Mouse (Mus musculus) megakaryocyte, adult 5-6 weeks (primary cell): ENCODE data around the gene Prickle2. TPM values are rescaled to one million over a fixed set of nuclear protein-coding genes. Genes with fewer than 3 reads are reported as not detected.
A peak's percentile ranks its signal among the peaks of the same experiment; 100 is the strongest.

ENCODE experiments used
- ATAC-seq: 2 replicates; pipeline ENCODE4 v1.8.0; 2016; ENCODE audit warnings: mild to moderate bottlenecking, inconsistent platforms; ENCODE audit not compliant: poor library complexity, severe bottlenecking
- total RNA-seq, 2 experiments: library from RNA; stranded (forward) in 1 of 2; stranded (reverse) in 1 of 2; fragments of 153-499, 151-499 nt in 1 of 2; fragments of 221-1000, 200-1000 nt in 1 of 2; gene quantifications; 2 replicates each; pipeline versions ENCODE4 v1.2.3 to v1.2.4; 2015 to 2017

Gene Prickle2
- total RNA-seq, 2 experiments from 2014 or later: not detected

DNA sequence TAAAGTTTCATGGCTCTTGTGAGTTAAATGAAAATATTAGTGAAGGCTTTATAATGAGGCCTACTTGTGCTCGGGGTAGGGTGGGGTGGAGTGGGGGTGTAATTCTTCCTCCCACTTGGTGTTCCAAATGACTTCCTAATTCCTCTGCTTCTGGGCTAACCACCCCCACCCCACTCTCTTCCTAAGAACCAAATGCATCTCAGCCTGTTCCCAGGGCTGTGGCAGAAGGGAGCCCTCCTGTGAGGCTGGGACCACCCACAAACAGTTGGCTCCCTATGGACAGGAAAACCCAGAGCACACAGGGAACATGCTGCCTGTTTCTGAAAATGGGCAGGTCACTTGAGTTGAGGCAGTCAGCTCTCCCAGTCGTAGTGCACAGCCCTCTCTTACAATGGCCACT is 100.8 kb downstream of the Prickle2 start:
- no peak for ATAC-seq

DNA sequence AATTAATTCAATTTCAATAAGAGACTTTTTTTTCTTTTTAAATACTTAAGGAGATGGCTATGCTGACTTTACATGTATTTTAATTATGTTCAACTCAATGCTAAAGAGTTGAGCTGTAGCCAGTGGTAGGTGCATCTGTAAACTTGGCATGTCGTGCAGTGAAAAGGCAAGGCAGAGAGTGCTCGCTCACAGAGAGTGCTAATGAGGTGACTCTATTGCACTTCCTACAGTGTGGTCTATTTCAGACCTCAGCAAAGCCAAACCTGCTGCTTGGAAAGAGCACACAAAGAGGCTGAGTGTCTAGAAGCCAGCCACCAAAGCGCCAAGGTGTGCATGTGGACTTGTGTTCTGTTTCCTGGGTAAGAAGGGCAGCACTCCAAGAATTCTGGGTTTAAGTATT is 109.6 kb downstream of the Prickle2 start:
- ATAC-seq: no peak

DNA sequence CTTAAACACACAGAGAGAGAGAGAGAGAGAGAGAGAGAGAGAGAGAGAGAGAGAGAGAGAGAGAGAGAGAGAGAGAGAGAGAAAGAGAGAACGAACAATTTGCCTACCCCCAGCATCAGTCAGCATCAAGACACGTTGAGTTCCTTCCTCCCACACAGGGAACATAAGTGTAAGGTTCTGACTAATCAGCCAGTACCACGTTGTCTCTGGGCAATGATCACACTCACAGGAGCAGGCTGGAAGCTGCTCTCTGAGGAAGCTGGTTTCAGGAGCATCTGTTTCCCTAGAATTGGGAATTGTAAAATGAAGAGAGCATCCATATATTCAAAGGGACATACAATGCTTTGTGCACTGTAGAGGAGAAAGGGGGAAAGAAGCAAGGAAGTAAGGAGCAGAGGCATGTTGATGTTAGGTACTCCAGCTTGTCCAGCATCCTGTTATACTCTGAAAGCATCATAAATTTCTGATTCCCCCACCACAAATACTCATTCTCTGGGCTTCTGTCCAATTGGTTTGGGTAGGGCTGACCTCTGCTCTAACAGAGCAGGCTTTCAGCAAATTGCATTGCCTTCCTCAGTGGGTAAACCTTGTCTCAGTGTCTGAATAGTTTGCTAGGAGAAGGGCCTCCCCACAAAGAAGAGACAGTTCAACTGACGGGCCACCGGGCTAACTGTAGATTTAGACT is 116.4 kb downstream of the Prickle2 start:
- no peak for ATAC-seq

DNA sequence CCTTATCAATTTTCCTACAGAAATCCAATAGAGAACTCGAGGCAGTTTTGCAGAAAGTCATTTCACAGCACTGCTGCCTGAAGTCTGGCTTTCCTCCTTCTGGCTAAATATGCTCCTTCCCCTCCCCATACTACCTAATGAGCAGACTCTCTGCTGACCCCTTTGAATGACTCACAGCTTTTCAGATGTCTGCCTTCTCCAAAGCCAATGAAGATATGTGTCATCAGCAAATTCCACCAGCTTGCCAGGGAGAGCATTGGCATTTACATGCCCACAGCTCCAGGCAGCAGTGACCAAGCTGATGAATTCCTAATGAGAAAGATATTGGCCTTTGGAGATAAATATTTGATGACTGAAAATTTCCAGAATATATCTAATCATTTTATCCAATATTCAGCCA is 121.9 kb downstream of the Prickle2 start:
- no peak for ATAC-seq

DNA sequence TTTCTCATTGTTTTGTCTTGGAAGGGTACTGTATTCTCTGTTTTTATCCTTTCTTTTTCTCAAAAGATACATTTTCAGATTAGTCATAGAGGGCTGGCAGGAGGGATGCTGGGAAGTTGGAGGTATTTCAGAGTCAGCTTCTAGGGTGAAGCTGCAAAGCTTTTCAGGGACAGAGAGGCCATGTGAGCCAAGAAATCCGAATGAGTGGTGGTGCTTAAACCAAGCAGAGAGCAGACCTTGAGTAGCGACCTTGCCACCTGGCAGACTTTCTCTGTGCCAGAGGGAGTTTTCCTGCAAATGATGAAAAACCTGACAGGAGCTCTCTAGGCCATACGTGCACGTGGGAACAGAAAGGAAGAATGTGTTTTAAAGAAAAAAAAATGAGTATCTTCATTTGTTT is 130.7 kb downstream of the Prickle2 start:
- ATAC-seq: no peak

DNA sequence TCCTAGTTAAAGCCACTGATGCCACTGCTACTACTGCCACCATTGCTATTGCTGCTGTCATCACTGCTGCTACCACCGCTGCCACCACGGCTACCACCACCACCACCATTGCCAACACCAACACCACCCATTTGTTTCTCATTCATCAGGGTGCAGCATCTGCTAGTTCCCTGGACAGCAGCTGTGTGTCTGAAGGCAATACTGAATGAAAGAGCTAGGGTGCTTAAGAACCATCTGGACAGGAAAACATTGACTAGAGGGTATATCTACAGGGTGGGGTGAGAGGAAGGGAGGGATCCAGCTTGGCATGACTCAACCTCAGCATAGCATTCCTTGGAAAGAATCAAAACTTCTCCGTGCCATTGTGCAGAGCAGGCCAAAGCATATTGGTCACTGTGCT is 133.8 kb downstream of the Prickle2 start:
- ATAC-seq: no peak

DNA sequence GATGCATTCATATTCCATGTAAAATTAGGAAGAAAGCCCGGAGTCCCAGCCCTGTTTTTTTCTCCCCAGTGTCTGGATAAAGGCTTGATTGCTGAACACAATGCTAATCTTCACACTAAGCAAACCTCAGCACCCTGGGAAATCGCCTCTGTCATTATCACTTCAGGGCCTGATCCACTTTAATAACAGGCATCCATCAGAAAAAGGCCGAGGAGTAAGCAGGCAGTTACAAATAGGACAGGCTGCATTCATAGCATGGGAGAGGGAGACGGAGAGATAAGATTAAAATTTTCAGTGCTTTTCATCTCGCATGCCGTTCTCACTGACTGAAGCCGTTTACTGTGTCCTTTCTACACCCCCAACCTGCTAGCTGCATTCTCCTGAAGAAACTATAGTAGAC is 135.9 kb downstream of the Prickle2 start:
- no peak for ATAC-seq

DNA sequence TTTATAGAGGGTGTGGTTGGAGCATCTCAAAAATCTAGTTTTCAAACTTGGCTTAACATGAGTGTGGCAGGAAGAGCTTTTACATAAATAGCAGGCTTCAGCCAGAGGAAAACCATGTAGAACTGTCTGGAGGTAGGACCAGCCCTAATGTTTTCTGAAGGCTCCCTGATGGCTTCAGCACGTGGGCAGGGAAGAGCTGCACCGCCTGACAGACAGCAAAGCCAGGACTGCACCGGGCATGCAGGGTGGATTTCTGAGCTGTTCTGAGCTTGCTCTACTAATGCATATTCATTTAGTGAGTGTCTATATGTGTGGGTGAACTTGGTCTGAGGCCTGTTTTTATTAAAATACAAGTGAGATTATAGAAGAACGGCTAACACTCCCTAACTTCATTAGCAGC is 136.7 kb downstream of the Prickle2 start:
- no peak for ATAC-seq

DNA sequence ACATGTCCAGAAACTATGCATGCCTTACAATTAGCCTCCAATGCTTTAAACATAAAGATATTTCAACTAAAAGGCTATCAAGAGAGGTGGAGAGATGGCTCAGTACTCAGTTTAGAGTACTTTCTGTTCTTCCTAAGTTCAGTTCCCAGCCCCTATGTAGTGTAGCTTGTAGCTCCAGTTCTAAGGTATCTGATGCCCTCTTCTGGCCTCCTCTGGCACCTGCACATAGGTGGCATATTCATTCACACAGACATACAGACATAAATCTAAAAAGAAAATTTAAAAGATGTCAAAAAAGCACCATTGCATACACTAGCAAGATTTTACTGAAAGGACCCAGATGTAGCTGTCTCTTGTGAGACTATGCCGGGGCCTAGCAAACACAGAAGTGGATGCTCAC is 146.7 kb downstream of the Prickle2 start:
- no peak for ATAC-seq

DNA sequence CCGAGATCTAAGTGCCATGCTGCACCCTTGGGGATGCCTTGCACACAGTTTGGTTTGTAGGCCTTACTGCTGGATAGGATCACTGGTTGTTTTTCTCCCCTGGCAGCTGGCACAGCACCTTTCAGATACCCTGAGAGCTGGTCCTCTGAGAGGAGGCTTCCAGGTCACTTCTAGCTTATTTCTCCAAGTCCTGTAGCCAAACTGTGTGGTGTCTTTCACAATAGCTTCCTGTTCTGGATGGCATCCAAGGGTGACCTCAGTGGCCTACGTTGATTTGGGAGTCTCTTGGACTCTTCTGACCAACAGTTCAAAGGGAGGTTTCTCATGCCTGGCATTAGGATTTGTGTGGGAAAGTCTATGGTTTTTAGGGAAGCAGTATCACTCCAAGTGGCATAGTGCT is 150.3 kb downstream of the Prickle2 start:
- no peak for ATAC-seq

DNA sequence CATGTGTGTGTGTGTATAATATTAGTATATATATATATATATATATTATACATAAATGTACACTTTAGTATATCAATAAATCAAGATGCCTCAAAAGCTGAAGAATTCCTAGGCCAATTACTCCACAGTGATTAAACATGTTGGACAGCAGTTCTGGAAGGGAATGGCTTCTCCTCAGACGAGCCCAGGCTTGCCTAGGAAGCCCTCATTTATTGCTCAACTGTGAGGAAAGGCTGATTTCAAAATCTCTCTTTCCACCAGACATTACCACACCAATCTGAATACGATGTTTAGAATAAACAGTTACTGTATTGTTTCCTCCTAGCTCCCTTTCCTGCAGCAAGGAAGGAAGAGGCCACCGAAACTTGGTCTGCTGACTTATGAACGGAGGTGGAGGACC is 152.9 kb downstream of the Prickle2 start:
- no peak for ATAC-seq

DNA sequence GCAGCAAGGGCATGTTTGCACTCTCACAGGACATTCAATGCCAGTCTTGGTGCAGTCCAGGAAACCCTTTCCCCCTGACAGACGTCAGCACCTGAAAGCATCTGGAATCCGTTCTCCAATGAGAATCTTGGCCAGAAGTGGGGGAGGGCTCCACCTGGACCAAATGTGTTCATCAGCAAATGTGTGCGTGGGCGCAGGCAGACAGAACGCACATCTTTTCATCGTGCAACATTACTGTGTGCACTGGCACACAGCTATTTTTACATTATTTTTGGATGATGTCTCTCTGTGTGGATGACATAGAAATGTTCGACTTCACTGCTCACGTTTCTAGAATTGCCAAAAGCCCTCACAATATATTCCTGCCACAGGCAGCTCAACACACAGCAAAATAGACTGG is 156.7 kb downstream of the Prickle2 start:
- no peak for ATAC-seq

DNA sequence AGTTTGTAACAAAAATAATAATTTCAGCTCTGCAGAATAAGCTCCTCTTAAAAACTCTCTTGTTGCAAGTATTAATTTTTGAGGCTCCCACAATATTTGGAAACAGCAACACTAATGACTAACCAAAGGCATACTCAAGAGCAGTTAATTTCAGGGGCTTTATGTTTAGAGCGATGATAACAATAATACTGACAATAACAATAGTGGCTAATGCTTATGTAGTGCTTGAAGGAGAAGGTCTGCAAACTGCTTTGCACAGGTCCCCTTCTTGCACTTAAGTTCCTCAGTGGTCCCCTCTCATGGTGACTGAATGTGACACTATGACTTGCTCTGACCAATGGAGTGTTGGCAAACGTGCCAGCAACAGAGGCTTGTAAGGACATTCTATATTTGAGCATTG is 160.8 kb downstream of the Prickle2 start:
- no peak for ATAC-seq

DNA sequence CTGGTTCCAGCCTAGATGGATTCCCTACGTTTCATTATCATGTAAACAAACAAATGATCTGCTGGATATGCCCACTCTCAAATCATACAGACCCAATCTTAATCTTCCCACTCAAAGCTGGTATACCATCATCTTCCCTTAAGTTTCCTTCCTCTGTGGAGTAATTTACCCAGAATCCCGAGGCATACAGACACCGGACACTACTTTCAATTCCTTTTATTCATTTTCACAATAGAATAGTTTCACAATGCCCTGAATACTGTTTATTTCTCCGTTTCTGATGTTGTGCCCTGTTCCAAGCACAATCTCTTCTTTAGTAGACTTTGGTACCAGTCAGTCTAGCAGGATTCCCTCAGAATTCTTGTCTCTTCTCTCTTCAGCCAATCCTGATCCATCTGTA is 162.1 kb downstream of the Prickle2 start:
- ATAC-seq: peak; percentile 70

DNA sequence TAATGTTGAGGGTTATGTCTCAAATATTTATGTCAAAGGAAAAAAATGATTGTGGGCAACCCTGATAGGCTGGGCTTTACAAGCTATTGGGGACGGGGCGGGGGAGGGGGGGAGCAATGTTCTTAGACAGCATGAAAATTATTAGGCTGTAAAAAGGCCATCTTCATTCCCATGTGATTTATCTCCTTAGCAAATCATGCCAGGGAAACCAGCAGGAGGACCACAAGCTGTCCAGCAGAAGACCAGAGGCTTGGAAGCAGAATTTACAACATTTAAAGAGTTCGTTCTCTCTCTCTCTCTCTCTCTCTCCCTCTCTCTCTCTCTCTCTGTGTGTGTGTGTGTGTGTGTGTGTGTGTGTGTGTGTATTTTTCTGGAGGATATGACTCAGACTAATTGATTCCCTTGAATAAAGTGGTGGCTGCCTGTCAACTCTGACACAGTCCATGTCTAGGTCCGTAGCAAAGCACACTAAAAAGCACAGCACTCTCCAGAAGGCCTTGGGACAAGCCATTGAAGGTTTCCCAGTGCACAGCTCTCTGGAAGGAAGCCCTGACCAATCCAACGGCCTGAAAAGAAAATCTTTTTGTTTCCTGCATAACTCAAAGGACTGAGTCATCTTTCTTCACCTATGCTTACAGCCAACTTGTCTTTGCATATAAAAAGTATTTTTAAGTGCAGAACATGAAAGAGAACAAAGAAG is 163.4 kb downstream of the Prickle2 start:
- no peak for ATAC-seq

DNA sequence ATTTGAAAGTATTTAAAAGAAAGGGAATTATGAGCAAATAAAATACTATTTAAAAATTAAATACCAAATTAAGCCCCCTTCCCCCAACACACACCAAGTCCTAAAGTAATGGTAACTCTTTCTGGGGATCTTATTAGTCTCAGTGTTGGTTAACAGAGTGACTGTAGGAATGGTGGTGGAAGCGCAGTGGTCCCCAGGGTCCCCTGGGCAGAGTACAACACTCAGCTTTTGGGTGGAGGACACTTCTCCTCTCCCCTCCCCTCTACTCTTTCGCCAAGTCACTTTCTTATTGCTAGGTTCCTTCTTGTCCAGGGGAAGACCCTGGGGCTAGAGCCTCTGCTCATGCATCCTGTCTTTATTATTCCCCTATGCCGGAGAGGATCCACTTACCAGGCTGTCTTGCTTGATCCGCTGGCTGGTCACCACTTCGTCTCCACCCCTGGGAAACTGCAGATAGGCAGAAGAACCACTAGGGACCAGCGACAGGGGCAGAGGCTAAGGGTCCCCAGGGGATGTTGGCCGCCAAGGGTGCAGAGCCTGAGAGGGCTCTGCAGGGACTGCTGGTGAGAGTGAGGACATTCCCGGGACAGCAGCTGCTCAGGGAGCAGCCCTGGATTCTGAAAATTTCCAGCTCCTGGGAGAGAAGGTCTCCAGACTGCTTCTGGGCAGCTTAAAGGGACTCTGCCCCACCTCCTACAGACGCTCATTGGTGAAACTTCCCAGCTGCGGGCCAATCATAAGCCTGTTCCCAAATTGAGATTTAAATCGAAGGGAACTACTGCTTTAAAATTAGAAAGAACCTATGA is 171.5 kb downstream of the Prickle2 start:
- ATAC-seq: no peak

DNA sequence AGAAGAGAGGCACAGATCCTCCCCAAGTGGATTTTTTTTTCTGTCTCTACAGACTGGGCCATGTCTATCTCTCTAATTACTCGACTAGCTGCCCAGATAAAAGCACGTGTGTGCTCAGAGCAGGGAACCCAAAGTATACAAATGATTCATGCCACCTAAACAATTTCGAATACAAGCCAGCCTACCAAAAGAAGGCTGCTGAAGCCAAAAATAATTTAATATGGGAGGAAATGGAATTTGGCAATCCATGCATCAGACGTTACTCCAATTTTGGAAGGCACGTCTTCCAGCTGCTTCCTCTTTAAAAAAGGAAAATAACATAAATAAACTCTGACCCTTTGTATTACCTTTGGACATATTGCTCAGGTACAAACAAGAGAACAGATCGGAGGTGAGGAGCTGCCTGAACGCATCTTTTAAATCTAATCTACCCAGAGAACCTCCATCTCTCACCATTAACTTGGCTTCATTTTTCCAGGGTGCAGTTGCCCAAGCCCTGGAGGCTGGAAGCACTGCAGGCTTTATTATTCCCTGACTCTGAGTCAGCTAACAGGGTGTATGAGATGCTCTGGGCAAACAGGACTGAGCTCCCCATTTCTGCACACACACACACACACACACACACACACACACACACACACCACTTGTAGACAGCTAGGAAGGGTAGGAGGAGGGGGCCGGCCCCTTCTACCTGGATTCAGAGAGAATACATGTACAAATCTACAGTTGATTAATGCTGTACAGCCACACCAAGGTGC is 172.5 kb downstream of the Prickle2 start:
- no peak for ATAC-seq

DNA sequence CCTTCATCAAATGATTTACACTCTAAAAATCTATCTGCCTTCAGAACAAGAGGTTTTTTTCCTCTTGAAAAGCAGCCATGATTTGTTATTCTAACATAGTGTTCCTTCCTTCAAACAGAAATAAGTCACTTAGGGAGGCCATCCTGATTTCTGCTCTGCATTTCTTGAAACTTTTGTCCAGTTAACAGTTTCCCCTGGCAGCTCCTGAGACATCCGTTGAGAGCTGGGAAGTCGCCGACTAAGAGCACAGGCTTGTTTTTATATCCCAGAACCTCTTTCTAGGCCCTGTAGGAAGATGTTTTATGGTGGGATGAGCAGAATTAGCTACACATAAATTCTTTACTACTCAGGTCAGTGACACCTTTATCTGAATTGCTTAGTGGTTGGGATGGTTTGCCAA is 173.1 kb downstream of the Prickle2 start:
- no peak for ATAC-seq

DNA sequence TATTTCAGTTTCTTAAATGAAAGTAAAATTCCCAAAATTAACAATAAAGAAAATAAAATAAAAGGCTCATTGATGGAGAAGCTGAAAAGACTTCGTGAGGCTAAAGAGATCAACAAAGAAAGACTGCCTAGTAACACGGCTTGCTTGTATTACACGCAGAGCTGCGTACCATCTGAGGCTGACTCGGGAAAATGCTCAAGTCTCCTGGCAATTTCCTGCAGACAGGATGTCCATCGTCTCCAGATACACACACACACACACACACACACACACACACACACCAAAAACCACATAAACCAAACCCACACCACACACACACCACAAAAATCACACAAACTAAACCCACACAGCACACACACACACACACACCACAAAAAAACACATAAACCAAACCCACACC is 173.6 kb downstream of the Prickle2 start:
- ATAC-seq: no peak

DNA sequence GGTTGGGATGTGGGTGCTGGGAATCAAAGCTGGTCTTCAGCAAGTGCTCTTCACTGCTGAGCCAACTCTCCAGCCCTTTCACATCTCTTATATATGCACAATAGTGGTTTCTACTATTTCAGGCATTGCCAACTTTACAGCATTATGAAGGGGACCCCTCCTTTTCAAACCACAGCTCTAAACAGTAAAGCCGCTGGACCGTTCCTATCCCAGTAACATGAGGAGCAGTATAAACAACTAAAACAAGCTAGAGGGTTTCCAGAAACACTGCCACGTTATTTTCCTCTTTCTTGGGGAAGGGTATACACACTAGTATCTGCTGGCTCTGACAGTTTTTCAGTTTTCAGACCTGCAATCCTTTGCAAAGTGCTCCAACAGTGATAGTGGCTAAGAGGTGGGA is 179.7 kb downstream of the Prickle2 start:
- ATAC-seq: no peak

DNA sequence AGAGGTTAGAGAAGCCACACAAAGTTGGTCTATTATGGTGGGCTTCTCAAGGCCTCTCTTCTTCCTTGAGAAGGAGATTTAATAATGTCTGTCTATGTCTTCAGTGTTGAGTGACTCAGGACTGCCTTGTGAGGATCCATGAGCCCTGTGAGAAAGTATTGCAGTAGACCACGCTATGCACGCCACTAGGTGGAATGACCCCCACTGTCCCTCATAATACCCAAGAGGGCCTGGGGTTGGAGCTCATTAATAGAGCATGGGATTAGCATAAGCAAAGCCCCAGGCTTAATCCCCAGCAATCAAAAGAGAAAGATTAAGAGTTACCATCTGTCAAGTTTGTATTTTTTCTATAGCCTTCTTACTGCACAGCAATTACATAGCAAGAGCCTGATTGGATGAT is 180.3 kb downstream of the Prickle2 start:
- no peak for ATAC-seq
